Mouse (Mus musculus): ENCODE measurements around the gene C130079G13Rik. TPM values are rescaled to one million over a fixed set of nuclear protein-coding genes. Genes with fewer than 3 reads are reported as not detected.
"Not testable (repeated sequence)": the region's sequence is repeated elsewhere in the genome, so short reads cannot be mapped to it uniquely, and the experiment has no call there.

Gene C130079G13Rik
- not detected in 2 replicates for polyA plus RNA-seq (2014; fragmentation: Nextera tagmentation; extraction: Ambion mirVana)

- no peak within 1 kb of the TSS for H3K9ac ChIP-seq (ENCODE audit: low read length)
- H3K4me2 ChIP-seq (ENCODE audit: low read depth), result no peak within 1 kb of the TSS
- H3K9me3 ChIP-seq (ENCODE audit: control insufficient read depth, low read length), result no peaks in the 10 kb centered on the region
- H3K27ac ChIP-seq (ENCODE audit: low read depth, low read length), result no peak within 1 kb of the TSS
- DNase-seq (ENCODE audit: low spot score) (no peak), ATAC-seq (ENCODE audit: insufficient read depth, low FRiP score, low TSS enrichment) (no peak)
- no peak within 1 kb of the TSS for H3K4me3 ChIP-seq (ENCODE audit: low read depth, low read length)
- H3K27me3 ChIP-seq (ENCODE audit: control insufficient read depth, insufficient read depth, low read length), result no peaks in the 10 kb centered on the region
- no peaks in the 10 kb centered on the region for H3K36me3 ChIP-seq (ENCODE audit: control insufficient read depth, insufficient read depth, low read length)
- H3K4me1 ChIP-seq (ENCODE audit: control insufficient read depth, insufficient read depth, low read length), result no peaks in the 10 kb centered on the region
- WGBS, result 92% methylated on average over 2 of the region's 2 CpGs
Observed at GRCm38 (mm10) chr3:59924914-59925313, at the start of gene C130079G13Rik. Gene C130079G13Rik (plus strand): TSS chr3:59925214.

DNA sequence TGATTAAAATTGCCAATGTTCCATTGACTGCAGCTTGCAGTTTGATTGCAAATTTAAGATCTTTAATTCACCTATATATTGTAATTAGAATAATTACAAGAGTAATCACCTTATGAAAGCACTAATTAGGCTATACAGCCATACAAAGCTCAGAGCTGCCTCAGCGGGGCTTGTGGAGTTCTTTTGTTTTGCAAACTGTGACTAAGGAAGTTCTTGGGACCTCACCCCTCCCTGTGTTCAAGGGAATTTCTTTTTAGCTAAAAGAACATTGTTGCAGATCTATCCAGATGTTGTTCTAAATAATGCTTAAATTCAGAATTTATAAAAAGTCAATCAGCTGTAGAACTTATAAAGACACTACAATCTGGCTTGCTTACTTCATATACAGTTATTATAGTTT lies 47.4 kb upstream of the C130079G13Rik start:
- not testable (repeated sequence) for H3K9me3 ChIP-seq (ENCODE audit: control insufficient read depth, low read length); H3K4me2 ChIP-seq (ENCODE audit: low read depth); H3K4me1 ChIP-seq (ENCODE audit: control insufficient read depth, insufficient read depth, low read length); DNase-seq (ENCODE audit: low spot score); H3K36me3 ChIP-seq (ENCODE audit: control insufficient read depth, insufficient read depth, low read length); H3K4me3 ChIP-seq (ENCODE audit: low read depth, low read length); H3K27ac ChIP-seq (ENCODE audit: low read depth, low read length); H3K27me3 ChIP-seq (ENCODE audit: control insufficient read depth, insufficient read depth, low read length); ATAC-seq (ENCODE audit: insufficient read depth, low FRiP score, low TSS enrichment); H3K9ac ChIP-seq (ENCODE audit: low read length)
- 35% methylated on average over 1 of the region's 1 CpGs for WGBS

GRCm38 (mm10) chr3:59879801-59880554 lies 45.0 kb upstream of the C130079G13Rik start:
- not testable (repeated sequence) for H3K27me3 ChIP-seq (ENCODE audit: control insufficient read depth, insufficient read depth, low read length); H3K9me3 ChIP-seq (ENCODE audit: control insufficient read depth, low read length); H3K4me3 ChIP-seq (ENCODE audit: low read depth, low read length); H3K4me1 ChIP-seq (ENCODE audit: control insufficient read depth, insufficient read depth, low read length); H3K27ac ChIP-seq (ENCODE audit: low read depth, low read length); H3K4me2 ChIP-seq (ENCODE audit: low read depth); DNase-seq (ENCODE audit: low spot score); ATAC-seq (ENCODE audit: insufficient read depth, low FRiP score, low TSS enrichment); H3K36me3 ChIP-seq (ENCODE audit: control insufficient read depth, insufficient read depth, low read length); H3K9ac ChIP-seq (ENCODE audit: low read length)
- 75% methylated on average over 7 of the region's 7 CpGs for WGBS

DNA sequence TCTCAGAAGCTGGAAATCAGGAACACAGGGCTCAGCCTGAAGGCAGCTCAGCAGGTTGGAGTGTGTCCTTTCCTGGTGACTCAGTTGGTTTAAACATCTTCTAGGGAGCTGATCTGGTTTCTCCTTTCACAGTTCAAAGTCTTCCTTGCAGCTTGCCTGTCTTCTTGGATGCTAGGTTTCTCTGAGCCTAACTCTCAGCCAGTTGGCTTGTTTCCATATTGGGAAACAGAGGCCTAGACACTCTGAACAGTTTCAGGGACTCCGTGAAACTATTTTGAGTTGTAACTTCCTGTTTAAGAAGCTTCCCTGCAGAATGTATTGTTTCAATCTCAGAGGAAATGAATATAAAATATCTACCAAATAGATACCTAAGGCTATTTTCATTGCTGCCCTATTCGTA lies 31.7 kb upstream of the C130079G13Rik start:
- Histone ChIP-seq H3K27ac (ENCODE audit: low read depth, low read length) (no peak overlapping the region), H3K4me1 (ENCODE audit: control insufficient read depth, insufficient read depth, low read length) (no peaks in the 10 kb centered on the region), H3K9me3 (ENCODE audit: control insufficient read depth, low read length) (no peaks in the 10 kb centered on the region), H3K27me3 (ENCODE audit: control insufficient read depth, insufficient read depth, low read length) (no peaks in the 10 kb centered on the region), H3K9ac (ENCODE audit: low read length) (no peak overlapping the region), H3K4me3 (ENCODE audit: low read depth, low read length) (no peak overlapping the region), H3K4me2 (ENCODE audit: low read depth) (no peak overlapping the region), H3K36me3 (ENCODE audit: control insufficient read depth, insufficient read depth, low read length) (no peaks in the 10 kb centered on the region)
- no peak for DNase-seq (ENCODE audit: low spot score)
- WGBS, result 87% methylated on average over 2 of the region's 2 CpGs
- no peak for ATAC-seq (ENCODE audit: insufficient read depth, low FRiP score, low TSS enrichment)

GRCm38 (mm10) chr3:59934621-59935020 lies 9.6 kb downstream of the C130079G13Rik start:
- WGBS, result 73% methylated on average over 1 of the region's 1 CpGs
- H3K4me2 ChIP-seq (ENCODE audit: low read depth), result no peak overlapping the region
- no peak for ATAC-seq (ENCODE audit: insufficient read depth, low FRiP score, low TSS enrichment)
- DNase-seq (ENCODE audit: low spot score), result no peak
- no peaks in the 10 kb centered on the region for H3K36me3 ChIP-seq (ENCODE audit: control insufficient read depth, insufficient read depth, low read length)
- no peak overlapping the region for H3K27ac ChIP-seq (ENCODE audit: low read depth, low read length)
- no peaks in the 10 kb centered on the region for H3K4me1 ChIP-seq (ENCODE audit: control insufficient read depth, insufficient read depth, low read length)
- H3K9me3 ChIP-seq (ENCODE audit: control insufficient read depth, low read length), result no peaks in the 10 kb centered on the region
- no peaks in the 10 kb centered on the region for H3K27me3 ChIP-seq (ENCODE audit: control insufficient read depth, insufficient read depth, low read length)
- H3K9ac ChIP-seq (ENCODE audit: low read length), result no peak overlapping the region
- H3K4me3 ChIP-seq (ENCODE audit: low read depth, low read length), result no peak overlapping the region

DNA sequence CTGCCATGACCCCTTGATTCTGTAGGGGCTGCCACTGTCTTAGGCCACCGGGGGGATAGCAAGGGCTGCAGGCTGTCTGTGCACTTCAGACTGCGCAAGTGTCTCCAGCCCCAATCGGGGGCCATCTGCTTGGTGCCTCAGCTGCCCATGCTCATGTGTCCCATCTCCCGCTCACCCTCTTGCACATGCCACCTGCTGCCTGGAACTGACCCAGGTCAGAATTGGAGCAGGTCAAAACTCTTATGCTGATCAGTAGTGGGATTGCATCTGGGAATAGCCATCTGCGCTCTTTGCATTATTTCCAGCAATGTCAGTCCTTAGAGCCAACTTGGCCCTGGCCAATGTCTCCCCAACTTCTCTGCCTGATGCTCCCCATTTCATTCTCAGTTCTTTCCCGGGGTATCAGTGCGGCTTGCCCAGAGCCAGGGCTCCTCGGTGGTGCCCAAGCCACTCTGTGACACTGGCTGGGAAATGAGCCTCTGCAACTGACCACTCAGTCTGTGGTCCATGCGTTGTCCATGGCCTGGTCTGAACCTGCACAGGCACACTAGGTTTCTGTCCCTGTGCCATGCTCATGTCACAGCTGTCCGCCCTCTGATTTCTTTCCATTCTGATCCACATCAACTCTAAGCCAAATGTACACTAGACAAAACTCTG lies 22.4 kb downstream of the C130079G13Rik start:
- Histone ChIP-seq H3K9ac (ENCODE audit: low read length) (no peak overlapping the region), H3K4me3 (ENCODE audit: low read depth, low read length) (no peak overlapping the region), H3K36me3 (ENCODE audit: control insufficient read depth, insufficient read depth, low read length) (no peaks in the 10 kb centered on the region), H3K27me3 (ENCODE audit: control insufficient read depth, insufficient read depth, low read length) (no peaks in the 10 kb centered on the region), H3K9me3 (ENCODE audit: control insufficient read depth, low read length) (no peaks in the 10 kb centered on the region), H3K4me2 (ENCODE audit: low read depth) (no peak overlapping the region), H3K4me1 (ENCODE audit: control insufficient read depth, insufficient read depth, low read length) (no peaks in the 10 kb centered on the region), H3K27ac (ENCODE audit: low read depth, low read length) (no peak overlapping the region)
- ATAC-seq (ENCODE audit: insufficient read depth, low FRiP score, low TSS enrichment) (no peak), DNase-seq (ENCODE audit: low spot score) (no peak)
- WGBS, result 87% methylated on average over 10 of the region's 10 CpGs

- Histone ChIP-seq H3K4me1 (ENCODE audit: control insufficient read depth, insufficient read depth, low read length) (no peaks in the 10 kb centered on the region), H3K4me3 (ENCODE audit: low read depth, low read length) (no peak overlapping the region), H3K9me3 (ENCODE audit: control insufficient read depth, low read length) (no peaks in the 10 kb centered on the region), H3K27me3 (ENCODE audit: control insufficient read depth, insufficient read depth, low read length) (no peaks in the 10 kb centered on the region), H3K27ac (ENCODE audit: low read depth, low read length) (no peak overlapping the region), H3K9ac (ENCODE audit: low read length) (no peak overlapping the region), H3K36me3 (ENCODE audit: control insufficient read depth, insufficient read depth, low read length) (no peaks in the 10 kb centered on the region), H3K4me2 (ENCODE audit: low read depth) (no peak overlapping the region)
- ATAC-seq (ENCODE audit: insufficient read depth, low FRiP score, low TSS enrichment), result no peak
- no peak for DNase-seq (ENCODE audit: low spot score)
- 91% methylated on average over 5 of the region's 5 CpGs for WGBS
Observed at GRCm38 (mm10) chr3:59970891-59971290, 45.9 kb downstream of the C130079G13Rik start.

GRCm38 (mm10) chr3:59974591-59974990 lies 49.6 kb downstream of the C130079G13Rik start:
- no peak overlapping the region for H3K9ac ChIP-seq (ENCODE audit: low read length)
- no peak overlapping the region for H3K27ac ChIP-seq (ENCODE audit: low read depth, low read length)
- ATAC-seq (ENCODE audit: insufficient read depth, low FRiP score, low TSS enrichment) (no peak), DNase-seq (ENCODE audit: low spot score) (no peak)
- H3K4me3 ChIP-seq (ENCODE audit: low read depth, low read length), result no peak overlapping the region
- H3K4me2 ChIP-seq (ENCODE audit: low read depth), result no peak overlapping the region
- H3K4me1 ChIP-seq (ENCODE audit: control insufficient read depth, insufficient read depth, low read length), result no peaks in the 10 kb centered on the region
- no peaks in the 10 kb centered on the region for H3K9me3 ChIP-seq (ENCODE audit: control insufficient read depth, low read length)
- H3K27me3 ChIP-seq (ENCODE audit: control insufficient read depth, insufficient read depth, low read length), result no peaks in the 10 kb centered on the region
- H3K36me3 ChIP-seq (ENCODE audit: control insufficient read depth, insufficient read depth, low read length), result no peaks in the 10 kb centered on the region
